Mouse (Mus musculus): Measurements from ENCODE around the gene Podxl. TPM values are rescaled to one million over a fixed set of nuclear protein-coding genes. Genes with fewer than 3 reads are reported as not detected.

Podxl gene
- polyA plus RNA-seq, 1 experiment from 2014 or later, result 7.5 TPM

DNA sequence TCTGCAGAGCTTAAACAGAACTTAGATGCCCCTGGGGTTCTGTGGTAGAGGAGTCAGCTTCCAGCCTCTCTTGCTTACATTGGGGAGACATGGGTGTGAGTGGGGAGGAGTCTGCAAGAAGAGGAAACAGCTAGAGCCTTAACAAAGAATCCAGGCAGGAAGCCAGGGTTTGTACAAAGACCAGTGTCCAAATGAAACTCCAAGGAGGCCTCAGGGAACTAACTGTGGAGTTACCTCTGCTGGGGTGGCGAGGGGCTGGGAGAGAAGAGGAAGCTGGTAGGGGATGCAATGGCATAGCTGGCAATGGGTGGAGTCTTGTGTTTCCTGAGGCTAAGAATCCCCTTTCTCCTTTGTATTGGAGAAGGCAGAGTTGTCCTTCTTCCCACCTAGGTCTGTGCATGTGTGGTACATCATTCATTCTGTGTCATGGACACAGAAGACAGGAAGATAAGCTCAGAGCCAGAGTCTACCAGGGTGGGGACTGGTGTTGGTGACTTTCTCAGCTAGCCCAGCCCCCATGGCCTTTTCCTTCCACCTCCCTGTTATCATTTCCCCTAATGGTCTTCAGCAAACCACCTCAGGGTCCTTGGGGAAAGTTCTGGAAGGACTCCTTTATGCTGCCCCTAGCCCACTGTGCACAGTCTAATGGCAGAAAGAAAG is 28.9 kb upstream of the Podxl start:
- H3K9ac ChIP-seq, result no peak overlapping the region
- 33% methylated on average over 1 of the region's 1 CpGs for WGBS
- peaks cover 21% of the 10 kb centered on the region for H3K4me1 ChIP-seq
- no peak overlapping the region for H3K4me3 ChIP-seq
- no peaks in the 10 kb centered on the region for H3K27me3 ChIP-seq
- ATAC-seq (ENCODE audit: insufficient number of reproducible peaks, insufficient read depth, low FRiP score, low TSS enrichment, low read depth), result no peak
- H3K27ac ChIP-seq, result no peak overlapping the region
- H3K4me2 ChIP-seq, result no peak overlapping the region
- no peaks in the 10 kb centered on the region for H3K36me3 ChIP-seq
- no peaks in the 10 kb centered on the region for H3K9me3 ChIP-seq

DNA sequence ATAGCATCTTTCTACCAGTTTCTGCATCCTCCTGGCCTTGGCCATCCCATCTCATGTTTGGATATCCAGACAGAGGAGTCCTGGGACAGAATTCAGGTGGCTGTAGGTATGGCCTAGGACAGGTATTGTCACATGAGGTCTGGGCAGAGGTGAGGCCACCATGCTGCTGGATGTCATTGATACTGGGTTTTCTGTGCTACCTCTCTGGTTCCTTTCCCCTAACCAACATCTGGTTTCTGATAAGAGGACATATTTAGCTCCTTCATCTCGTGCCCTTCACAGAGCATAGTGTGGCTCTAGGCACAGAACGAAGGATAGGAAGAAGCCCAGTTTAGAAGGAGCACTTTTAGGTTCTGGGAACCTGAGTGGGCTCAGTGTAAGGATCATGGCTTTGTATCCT is 28.3 kb upstream of the Podxl start:
- H3K36me3 ChIP-seq, result no peaks in the 10 kb centered on the region
- H3K27me3 ChIP-seq, result no peaks in the 10 kb centered on the region
- no peak for ATAC-seq (ENCODE audit: insufficient number of reproducible peaks, insufficient read depth, low FRiP score, low TSS enrichment, low read depth)
- no peak overlapping the region for H3K9ac ChIP-seq
- WGBS, result 74% methylated on average over 2 of the region's 2 CpGs
- H3K9me3 ChIP-seq, result no peaks in the 10 kb centered on the region
- H3K4me2 ChIP-seq, result no peak overlapping the region
- H3K4me1 ChIP-seq, result peaks cover 19% of the 10 kb centered on the region
- no peak overlapping the region for H3K27ac ChIP-seq
- H3K4me3 ChIP-seq, result no peak overlapping the region

DNA sequence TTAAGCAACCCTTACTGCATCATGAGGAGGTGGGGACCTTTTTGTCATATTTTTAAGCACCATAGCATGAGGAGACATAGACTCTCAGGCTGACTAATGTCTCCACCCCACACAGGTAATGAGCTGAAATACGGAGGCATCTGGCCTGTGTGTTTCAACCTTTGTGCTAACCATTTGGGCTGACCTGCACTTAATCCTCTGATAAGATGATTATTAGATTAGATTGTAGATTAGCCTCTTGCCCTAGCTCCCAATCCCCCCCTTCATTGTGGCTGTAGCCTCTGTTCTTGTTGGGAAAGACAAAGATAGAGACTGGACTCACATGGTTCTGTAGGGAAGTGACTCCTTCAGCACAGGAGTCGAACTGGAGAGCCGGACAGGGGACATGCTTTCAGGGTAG is 27.9 kb upstream of the Podxl start:
- ATAC-seq (ENCODE audit: insufficient number of reproducible peaks, insufficient read depth, low FRiP score, low TSS enrichment, low read depth), result no peak
- no peaks in the 10 kb centered on the region for H3K9me3 ChIP-seq
- no peak overlapping the region for H3K9ac ChIP-seq
- no peaks in the 10 kb centered on the region for H3K36me3 ChIP-seq
- no peak overlapping the region for H3K4me2 ChIP-seq
- H3K27ac ChIP-seq, result no peak overlapping the region
- WGBS, result 79% methylated on average over 3 of the region's 3 CpGs
- no peak overlapping the region for H3K4me3 ChIP-seq
- H3K4me1 ChIP-seq, result peaks cover 15% of the 10 kb centered on the region
- no peaks in the 10 kb centered on the region for H3K27me3 ChIP-seq

DNA sequence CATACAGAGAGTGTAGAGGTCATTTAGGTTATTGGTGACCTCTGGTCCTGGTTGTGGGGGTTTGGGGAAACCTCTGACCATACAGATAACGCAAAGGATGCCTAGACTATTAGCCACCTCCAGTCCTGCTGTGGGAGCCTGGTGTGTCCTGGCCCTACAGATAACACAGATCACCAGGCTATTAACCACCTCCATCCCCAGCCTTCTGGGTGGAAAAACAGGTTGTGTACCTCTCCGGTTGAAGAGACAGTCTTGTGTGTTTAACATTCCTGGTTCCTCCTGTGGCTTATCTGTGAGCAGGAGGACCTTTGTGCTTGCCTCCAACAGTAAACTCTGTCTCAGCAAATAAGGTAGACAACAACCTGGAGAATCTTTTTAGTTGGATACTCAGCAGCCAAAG is 27.0 kb upstream of the Podxl start:
- H3K4me1 ChIP-seq, result peaks cover 9% of the 10 kb centered on the region
- H3K36me3 ChIP-seq, result no peaks in the 10 kb centered on the region
- H3K27me3 ChIP-seq, result no peaks in the 10 kb centered on the region
- H3K9me3 ChIP-seq, result no peaks in the 10 kb centered on the region
- no peak overlapping the region for H3K4me2 ChIP-seq
- H3K4me3 ChIP-seq, result no peak overlapping the region
- ATAC-seq (ENCODE audit: insufficient number of reproducible peaks, insufficient read depth, low FRiP score, low TSS enrichment, low read depth), result no peak
- WGBS, result 83% methylated on average over 2 of the region's 2 CpGs
- no peak overlapping the region for H3K27ac ChIP-seq
- H3K9ac ChIP-seq, result no peak overlapping the region

GRCm38 (mm10) chr6:31589268-31589667 is 25.5 kb upstream of the Podxl start:
- H3K9me3 ChIP-seq, result no peaks in the 10 kb centered on the region
- no peak overlapping the region for H3K4me3 ChIP-seq
- no peaks in the 10 kb centered on the region for H3K27me3 ChIP-seq
- peaks cover 9% of the 10 kb centered on the region for H3K4me1 ChIP-seq
- H3K4me2 ChIP-seq, result no peak overlapping the region
- H3K27ac ChIP-seq, result no peak overlapping the region
- ATAC-seq (ENCODE audit: insufficient number of reproducible peaks, insufficient read depth, low FRiP score, low TSS enrichment, low read depth), result no peak
- 90% methylated on average over 3 of the region's 3 CpGs for WGBS
- no peak overlapping the region for H3K9ac ChIP-seq
- H3K36me3 ChIP-seq, result no peaks in the 10 kb centered on the region

- Histone ChIP-seq H3K9me3 (no peaks in the 10 kb centered on the region), H3K4me1 (peaks cover 7% of the 10 kb centered on the region), H3K4me2 (no peak overlapping the region), H3K36me3 (no peaks in the 10 kb centered on the region), H3K4me3 (no peak overlapping the region), H3K27ac (no peak overlapping the region), H3K9ac (no peak overlapping the region), H3K27me3 (no peaks in the 10 kb centered on the region)
- no peak for ATAC-seq (ENCODE audit: insufficient number of reproducible peaks, insufficient read depth, low FRiP score, low TSS enrichment, low read depth)
- 50% methylated on average over 4 of the region's 4 CpGs for WGBS
Measured at GRCm38 (mm10) chr6:31587655-31588054, 23.9 kb upstream of the Podxl start.

DNA sequence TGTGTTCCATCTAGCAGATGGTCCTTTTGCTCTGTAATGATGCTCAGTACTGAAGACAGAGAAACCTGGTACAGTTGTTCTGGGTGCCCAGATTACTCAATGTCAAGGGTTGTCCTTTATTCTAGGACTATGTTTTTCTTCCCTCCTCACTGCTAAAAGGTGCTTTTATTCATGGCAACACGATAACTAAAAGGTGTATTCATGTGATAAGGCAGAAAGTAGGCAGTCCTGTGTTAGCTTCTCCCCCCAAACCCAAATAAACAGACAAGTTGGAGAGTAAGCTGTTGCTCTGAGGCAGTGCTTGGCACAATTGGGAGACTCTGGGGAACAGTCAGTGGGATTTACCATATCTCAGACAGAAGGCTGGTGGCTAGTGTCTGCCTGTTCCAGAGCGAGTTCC is 22.3 kb upstream of the Podxl start:
- Histone ChIP-seq H3K27me3 (no peaks in the 10 kb centered on the region), H3K27ac (no peak overlapping the region)

DNA sequence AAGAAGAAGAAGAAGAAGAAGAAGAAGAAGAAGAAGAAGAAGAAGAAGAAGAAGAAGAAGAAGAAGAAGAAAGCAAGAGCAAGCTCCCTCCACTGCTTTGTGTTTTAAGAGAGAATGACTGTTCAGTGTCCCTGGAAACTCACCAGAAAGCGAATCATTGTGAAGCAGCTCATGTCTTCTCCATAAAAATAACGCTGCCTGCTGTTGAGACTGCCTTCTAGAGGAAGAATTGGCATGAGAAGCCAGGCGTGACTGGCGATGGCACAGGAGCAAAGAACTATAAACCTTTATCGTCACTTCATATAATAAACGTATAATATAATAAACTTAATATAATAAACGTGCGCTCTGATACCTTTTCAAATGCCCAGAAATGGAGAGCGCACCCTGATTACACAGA is 12.4 kb upstream of the Podxl start:
- no peaks in the 10 kb centered on the region for H3K36me3 ChIP-seq
- no peak overlapping the region for H3K4me3 ChIP-seq
- H3K9me3 ChIP-seq, result no peaks in the 10 kb centered on the region
- WGBS, result 83% methylated on average over 9 of the region's 9 CpGs
- no peak overlapping the region for H3K9ac ChIP-seq
- H3K27me3 ChIP-seq, result no peaks in the 10 kb centered on the region
- H3K4me1 ChIP-seq, result no peaks in the 10 kb centered on the region
- no peak overlapping the region for H3K4me2 ChIP-seq
- ATAC-seq (ENCODE audit: insufficient number of reproducible peaks, insufficient read depth, low FRiP score, low TSS enrichment, low read depth), result no peak
- no peak overlapping the region for H3K27ac ChIP-seq

More for the DNA sequence above, 22.3 kb upstream of the Podxl start:
- ATAC-seq (ENCODE audit: insufficient number of reproducible peaks, insufficient read depth, low FRiP score, low TSS enrichment, low read depth), result no peak
- 88% methylated on average over 2 of the region's 2 CpGs for WGBS
- no peaks in the 10 kb centered on the region for H3K9me3 ChIP-seq
- no peak overlapping the region for H3K4me2 ChIP-seq
- no peak overlapping the region for H3K9ac ChIP-seq
- H3K4me3 ChIP-seq, result no peak overlapping the region
- no peaks in the 10 kb centered on the region for H3K4me1 ChIP-seq
- H3K36me3 ChIP-seq, result no peaks in the 10 kb centered on the region

GRCm38 (mm10) chr6:31575063-31575462 is 11.3 kb upstream of the Podxl start:
- Histone ChIP-seq H3K4me1 (no peaks in the 10 kb centered on the region), H3K36me3 (no peaks in the 10 kb centered on the region), H3K4me2 (no peak overlapping the region), H3K4me3 (no peak overlapping the region), H3K9ac (no peak overlapping the region), H3K27me3 (no peaks in the 10 kb centered on the region), H3K27ac (no peak overlapping the region), H3K9me3 (no peaks in the 10 kb centered on the region)
- no peak for ATAC-seq (ENCODE audit: insufficient number of reproducible peaks, insufficient read depth, low FRiP score, low TSS enrichment, low read depth)
- WGBS, result 57% methylated on average over 4 of the region's 4 CpGs

- Histone ChIP-seq H3K27me3 (peaks cover 34% of the 10 kb centered on the region), H3K9ac (no peak overlapping the region), H3K4me1 (peaks cover 8% of the 10 kb centered on the region), H3K4me3 (no peak overlapping the region), H3K36me3 (no peaks in the 10 kb centered on the region), H3K9me3 (no peaks in the 10 kb centered on the region), H3K27ac (no peak overlapping the region), H3K4me2 (no peak overlapping the region)
- 64% methylated on average over 3 of the region's 3 CpGs for WGBS
- no peak for ATAC-seq (ENCODE audit: insufficient number of reproducible peaks, insufficient read depth, low FRiP score, low TSS enrichment, low read depth)
Measured at GRCm38 (mm10) chr6:31571459-31571858, 7.7 kb upstream of the Podxl start.

DNA sequence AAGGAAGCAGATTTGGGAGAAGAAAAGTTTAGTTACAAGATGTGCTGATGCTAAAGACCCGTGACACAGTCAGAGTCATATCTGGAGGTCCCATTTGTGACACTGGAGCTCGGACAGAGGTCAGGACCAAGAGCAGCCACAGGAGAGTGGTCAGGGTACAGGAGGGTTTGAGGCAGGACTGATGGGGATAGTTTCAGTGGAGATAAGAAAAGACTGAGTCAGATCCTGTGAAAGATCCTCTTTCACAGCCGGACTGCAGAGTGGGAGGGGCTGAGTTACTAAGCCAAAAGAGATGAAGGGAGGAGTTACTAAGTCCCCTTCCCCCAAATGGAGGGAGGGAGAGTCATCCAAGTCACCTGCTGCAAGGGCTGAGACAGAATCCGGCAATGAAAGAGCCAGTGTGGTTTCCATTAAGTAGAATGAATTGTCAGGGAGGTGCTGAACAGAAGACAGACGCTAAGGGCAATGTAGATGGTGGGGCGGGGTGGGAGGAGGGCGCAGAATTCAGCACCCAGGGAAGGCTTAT is 4.4 kb upstream of the Podxl start:
- H3K4me2 ChIP-seq, result no peak overlapping the region

DNA sequence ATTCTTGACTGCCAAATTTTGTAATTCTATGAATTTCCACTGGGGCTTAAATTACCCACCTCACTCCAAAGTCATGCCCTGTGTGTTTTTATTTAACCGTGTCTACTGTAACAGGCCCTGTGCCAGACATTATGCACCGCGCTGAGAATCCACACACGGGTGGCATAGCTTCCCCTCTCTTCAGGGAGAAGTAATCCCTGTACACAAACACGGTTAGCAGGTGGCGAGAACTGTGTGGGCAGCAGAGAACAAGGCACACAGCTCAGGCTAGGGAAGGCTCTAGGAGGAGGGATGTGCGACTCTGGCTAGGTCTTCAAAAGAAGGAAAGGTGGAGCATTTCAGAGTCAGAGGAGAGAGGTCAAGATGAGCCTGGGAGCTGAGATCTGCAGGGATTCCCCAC is 3.4 kb upstream of the Podxl start:
- H3K4me2 ChIP-seq, result no peak overlapping the region
- no peak for ATAC-seq (ENCODE audit: insufficient number of reproducible peaks, insufficient read depth, low FRiP score, low TSS enrichment, low read depth)
- WGBS, result 15% methylated on average over 7 of the region's 7 CpGs
- peaks cover 75% of the 10 kb centered on the region for H3K27me3 ChIP-seq
- no peak overlapping the region for H3K4me3 ChIP-seq
- no peak overlapping the region for H3K9ac ChIP-seq
- no peaks in the 10 kb centered on the region for H3K9me3 ChIP-seq
- H3K36me3 ChIP-seq, result no peaks in the 10 kb centered on the region
- peaks cover 25% of the 10 kb centered on the region for H3K4me1 ChIP-seq
- no peak overlapping the region for H3K27ac ChIP-seq

More for the DNA sequence above, 4.4 kb upstream of the Podxl start:
- H3K27me3 ChIP-seq, result peaks cover 65% of the 10 kb centered on the region
- H3K4me3 ChIP-seq, result no peak overlapping the region
- WGBS, result 13% methylated on average over 7 of the region's 7 CpGs
- H3K9ac ChIP-seq, result no peak overlapping the region
- H3K36me3 ChIP-seq, result no peaks in the 10 kb centered on the region
- H3K27ac ChIP-seq, result no peak overlapping the region
- H3K9me3 ChIP-seq, result no peaks in the 10 kb centered on the region
- H3K4me1 ChIP-seq, result peaks cover 21% of the 10 kb centered on the region
- no peak for ATAC-seq (ENCODE audit: insufficient number of reproducible peaks, insufficient read depth, low FRiP score, low TSS enrichment, low read depth)
